Mouse (Mus musculus) cerebellum, postnatal 25 days (tissue): ENCODE measurements at regions not wholly inside any gene's neighbourhood (a gene's known extent, or its start where the extent isn't known, plus 50 kb on each side); places are given as distances from the start of the nearest gene placed in this dataset.

Source experiments
- DNase-seq, 2 experiments: peaks; one replicate each; pipeline ENCODE4 v3.0.0; 2021; ENCODE audit warnings: mixed read lengths in 2 of 2

- DNase-seq = no peak
These were observed 149.6 kb upstream of the Sema3d start for GRCm38 (mm10) chr5:12233377-12234096.

- no peak for DNase-seq
These were observed 139.9 kb upstream of the Sema3d start for GRCm38 (mm10) chr5:12243179-12243805.

GRCm38 (mm10) chr5:12293685-12294084 lies 89.5 kb upstream of the Sema3d start:
- DNase-seq = no peak

GRCm38 (mm10) chr5:12297331-12297730 lies 85.9 kb upstream of the Sema3d start:
- DNase-seq = no peak

GRCm38 (mm10) chr5:12301833-12302808 lies 81.1 kb upstream of the Sema3d start:
- peak in 1 of 2 experiments; percentile 4 for DNase-seq

GRCm38 (mm10) chr5:12309408-12309807 lies 73.8 kb upstream of the Sema3d start:
- DNase-seq = no peak

GRCm38 (mm10) chr5:12332648-12333305 lies 50.4 kb upstream of the Sema3d start:
- no peak for DNase-seq
